Mouse (Mus musculus): ENCODE measurements at regions not wholly inside any gene's neighbourhood (a gene's known extent, or its start where the extent isn't known, plus 50 kb on each side); places are given as distances from the start of the nearest gene placed in this dataset.

- Histone ChIP-seq H3K27me3 (ENCODE audit: insufficient read depth, low read length) (no peaks in the 10 kb centered on the region), H3K36me3 (ENCODE audit: insufficient read depth, low read length) (no peaks in the 10 kb centered on the region), H3K4me1 (replicated peaks; ENCODE audit: low read depth, low read length) (no peaks in the 10 kb centered on the region), H3K9me3 (ENCODE audit: low read length) (no peaks in the 10 kb centered on the region), H3K4me3 (replicated peaks; ENCODE audit: low read length) (no peak overlapping the region)
- TF ChIP-seq CTCF (conservative IDR thresholded peaks at IDR 0.05; ENCODE audit: low read length) (no peak), POU5F1 (IDR thresholded peaks at IDR 0.05; ENCODE audit: borderline replicate concordance, low read length) (no peak), NANOG (IDR thresholded peaks at IDR 0.05; ENCODE audit: borderline replicate concordance, low read length) (no peak)
Observed at GRCm38 (mm10) chr4:55762389-55762788, 230.1 kb upstream of the Klf4 start.

DNA sequence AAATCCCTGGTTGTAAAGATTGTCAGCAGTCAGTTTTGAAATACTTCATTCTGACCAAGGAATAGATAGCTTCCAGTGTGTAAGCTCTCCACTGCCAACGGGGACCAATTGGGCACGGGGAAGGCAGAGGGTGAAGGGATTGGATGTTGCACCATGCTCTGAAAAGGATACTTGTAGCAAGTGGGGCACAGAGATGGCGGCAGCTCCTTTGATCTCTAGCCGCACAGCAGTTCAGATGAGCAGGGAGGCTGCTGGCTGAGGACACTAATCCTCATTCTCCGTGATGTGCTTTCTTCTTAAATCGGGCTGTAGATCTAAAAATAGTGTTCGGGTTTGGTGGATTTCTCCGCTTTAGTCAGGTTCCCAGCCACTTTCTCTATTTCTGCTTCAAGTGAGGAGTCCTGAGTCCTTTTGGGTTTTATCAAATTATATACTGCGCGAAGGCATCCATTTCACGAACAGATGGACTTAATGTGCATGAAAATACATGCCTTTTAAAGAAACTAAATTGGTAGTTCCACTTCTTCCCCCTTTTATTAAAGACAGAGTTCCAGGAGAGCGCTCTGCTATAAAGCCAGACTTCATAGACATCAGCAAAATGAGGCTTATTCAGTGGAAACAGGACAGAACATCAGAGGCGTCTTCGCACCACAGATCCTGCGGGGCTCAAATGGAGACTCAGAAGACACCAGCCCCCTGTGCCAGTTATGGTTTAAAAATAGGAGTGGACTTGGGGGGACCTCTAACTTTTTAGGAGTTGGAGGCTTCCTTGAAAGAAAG, 225.1 kb upstream of the Klf4 start:
- H3K36me3 ChIP-seq (ENCODE audit: insufficient read depth, low read length): no peaks in the 10 kb centered on the region
- TF ChIP-seq POU5F1 (IDR thresholded peaks at IDR 0.05; ENCODE audit: borderline replicate concordance, low read length) (no peak), NANOG (IDR thresholded peaks at IDR 0.05; ENCODE audit: borderline replicate concordance, low read length) (no peak), CTCF (conservative IDR thresholded peaks at IDR 0.05; ENCODE audit: low read length) (no peak)
- H3K4me1 ChIP-seq (replicated peaks; ENCODE audit: low read depth, low read length): no peaks in the 10 kb centered on the region
- H3K27me3 ChIP-seq (ENCODE audit: insufficient read depth, low read length): no peaks in the 10 kb centered on the region
- H3K4me3 ChIP-seq (replicated peaks; ENCODE audit: low read length): no peak overlapping the region
- no peaks in the 10 kb centered on the region for H3K9me3 ChIP-seq (ENCODE audit: low read length)

GRCm38 (mm10) chr4:55749949-55750600, 217.8 kb upstream of the Klf4 start:
- Histone ChIP-seq H3K27me3 (ENCODE audit: insufficient read depth, low read length) (no peaks in the 10 kb centered on the region), H3K4me3 (replicated peaks; ENCODE audit: low read length) (no peak overlapping the region), H3K4me1 (replicated peaks; ENCODE audit: low read depth, low read length) (no peaks in the 10 kb centered on the region), H3K9me3 (ENCODE audit: low read length) (no peaks in the 10 kb centered on the region), H3K36me3 (ENCODE audit: insufficient read depth, low read length) (no peaks in the 10 kb centered on the region)
- TF ChIP-seq CTCF (conservative IDR thresholded peaks at IDR 0.05; ENCODE audit: low read length) (no peak), POU5F1 (IDR thresholded peaks at IDR 0.05; ENCODE audit: borderline replicate concordance, low read length) (no peak), NANOG (IDR thresholded peaks at IDR 0.05; ENCODE audit: borderline replicate concordance, low read length) (no peak)

DNA sequence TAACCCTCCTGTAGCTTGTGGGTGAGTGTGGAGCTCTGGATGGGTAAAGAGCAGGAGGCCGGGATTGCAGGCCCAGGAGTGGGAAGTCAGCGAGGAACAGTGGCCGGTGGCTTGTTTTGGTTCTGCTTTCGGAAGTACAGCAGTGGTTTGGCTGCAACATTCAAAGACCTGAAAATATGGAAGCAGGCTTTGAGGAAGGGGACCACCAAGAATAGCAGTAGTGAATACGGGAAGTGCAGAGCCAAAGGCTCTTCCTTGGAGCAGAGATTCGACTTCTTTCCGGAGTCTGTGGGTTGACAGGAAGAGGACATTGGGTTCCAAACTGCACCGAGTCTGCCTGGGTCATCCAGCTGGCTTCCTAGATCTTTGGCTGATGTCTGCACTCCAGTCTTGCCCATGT, 209.1 kb upstream of the Klf4 start:
- H3K4me1 ChIP-seq (replicated peaks; ENCODE audit: low read depth, low read length): no peaks in the 10 kb centered on the region
- no peaks in the 10 kb centered on the region for H3K27me3 ChIP-seq (ENCODE audit: insufficient read depth, low read length)
- H3K36me3 ChIP-seq (ENCODE audit: insufficient read depth, low read length): no peaks in the 10 kb centered on the region
- H3K4me3 ChIP-seq (replicated peaks; ENCODE audit: low read length): no peak overlapping the region
- H3K9me3 ChIP-seq (ENCODE audit: low read length): no peaks in the 10 kb centered on the region
- no peak for TF ChIP-seq POU5F1 (IDR thresholded peaks at IDR 0.05; ENCODE audit: borderline replicate concordance, low read length)
- no peak for TF ChIP-seq CTCF (conservative IDR thresholded peaks at IDR 0.05; ENCODE audit: low read length)
- TF ChIP-seq NANOG (IDR thresholded peaks at IDR 0.05; ENCODE audit: borderline replicate concordance, low read length): no peak

- H3K36me3 ChIP-seq (ENCODE audit: insufficient read depth, low read length): no peaks in the 10 kb centered on the region
- H3K4me1 ChIP-seq (replicated peaks; ENCODE audit: low read depth, low read length): no peaks in the 10 kb centered on the region
- TF ChIP-seq NANOG (IDR thresholded peaks at IDR 0.05; ENCODE audit: borderline replicate concordance, low read length) (no peak), CTCF (conservative IDR thresholded peaks at IDR 0.05; ENCODE audit: low read length) (no peak), POU5F1 (IDR thresholded peaks at IDR 0.05; ENCODE audit: borderline replicate concordance, low read length) (no peak)
- no peak overlapping the region for H3K4me3 ChIP-seq (replicated peaks; ENCODE audit: low read length)
- H3K27me3 ChIP-seq (ENCODE audit: insufficient read depth, low read length): no peaks in the 10 kb centered on the region
- no peaks in the 10 kb centered on the region for H3K9me3 ChIP-seq (ENCODE audit: low read length)
Observed at GRCm38 (mm10) chr4:55740062-55740461, 207.8 kb upstream of the Klf4 start.

DNA sequence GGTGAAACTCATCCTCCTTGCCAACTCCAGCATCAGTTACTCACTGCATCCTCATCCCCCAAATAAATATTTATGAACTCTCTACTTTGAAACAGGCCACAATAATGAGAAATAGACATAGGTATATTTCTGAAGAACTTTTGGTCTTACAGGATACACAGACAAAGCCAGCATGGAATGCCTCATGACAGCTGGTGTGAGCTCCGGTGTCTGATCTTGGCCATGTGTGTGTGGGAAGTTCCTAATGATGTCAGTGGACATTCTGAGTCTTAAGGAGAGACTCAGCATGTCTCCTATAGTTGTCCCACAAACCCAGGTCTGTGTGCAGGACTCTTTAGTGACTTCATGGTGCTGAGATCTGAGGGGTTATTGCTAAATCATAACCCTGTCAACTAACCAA, 206.4 kb upstream of the Klf4 start:
- no peaks in the 10 kb centered on the region for H3K36me3 ChIP-seq (ENCODE audit: insufficient read depth, low read length)
- no peaks in the 10 kb centered on the region for H3K27me3 ChIP-seq (ENCODE audit: insufficient read depth, low read length)
- TF ChIP-seq CTCF (conservative IDR thresholded peaks at IDR 0.05; ENCODE audit: low read length) (no peak), NANOG (IDR thresholded peaks at IDR 0.05; ENCODE audit: borderline replicate concordance, low read length) (no peak), POU5F1 (IDR thresholded peaks at IDR 0.05; ENCODE audit: borderline replicate concordance, low read length) (no peak)
- H3K4me3 ChIP-seq (replicated peaks; ENCODE audit: low read length): no peak overlapping the region
- H3K9me3 ChIP-seq (ENCODE audit: low read length): no peaks in the 10 kb centered on the region
- H3K4me1 ChIP-seq (replicated peaks; ENCODE audit: low read depth, low read length): no peaks in the 10 kb centered on the region

DNA sequence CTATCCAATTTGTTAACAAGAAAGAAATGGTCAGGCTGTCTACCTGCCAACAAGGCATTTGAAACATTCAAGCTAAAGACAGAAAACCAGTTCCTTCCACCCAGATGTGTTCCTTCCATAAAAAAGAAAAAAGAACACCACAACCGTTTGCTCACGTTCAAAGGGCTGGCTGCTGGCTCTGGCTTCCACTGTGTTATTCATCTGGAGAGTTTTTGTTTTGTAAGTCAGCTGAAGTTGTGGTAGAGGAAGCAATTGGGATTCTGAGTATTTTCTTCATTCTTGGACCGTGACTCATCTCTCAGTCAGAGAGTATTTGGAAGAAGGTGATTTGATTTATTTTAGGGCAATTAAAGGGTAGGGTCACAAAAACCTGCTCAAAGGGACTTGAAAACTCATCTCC, 203.2 kb upstream of the Klf4 start:
- H3K27me3 ChIP-seq (ENCODE audit: insufficient read depth, low read length): no peaks in the 10 kb centered on the region
- H3K4me3 ChIP-seq (replicated peaks; ENCODE audit: low read length): no peak overlapping the region
- no peaks in the 10 kb centered on the region for H3K9me3 ChIP-seq (ENCODE audit: low read length)
- no peak for TF ChIP-seq NANOG (IDR thresholded peaks at IDR 0.05; ENCODE audit: borderline replicate concordance, low read length)
- TF ChIP-seq CTCF (conservative IDR thresholded peaks at IDR 0.05; ENCODE audit: low read length): no peak
- TF ChIP-seq POU5F1 (IDR thresholded peaks at IDR 0.05; ENCODE audit: borderline replicate concordance, low read length): no peak
- no peaks in the 10 kb centered on the region for H3K36me3 ChIP-seq (ENCODE audit: insufficient read depth, low read length)
- no peaks in the 10 kb centered on the region for H3K4me1 ChIP-seq (replicated peaks; ENCODE audit: low read depth, low read length)

DNA sequence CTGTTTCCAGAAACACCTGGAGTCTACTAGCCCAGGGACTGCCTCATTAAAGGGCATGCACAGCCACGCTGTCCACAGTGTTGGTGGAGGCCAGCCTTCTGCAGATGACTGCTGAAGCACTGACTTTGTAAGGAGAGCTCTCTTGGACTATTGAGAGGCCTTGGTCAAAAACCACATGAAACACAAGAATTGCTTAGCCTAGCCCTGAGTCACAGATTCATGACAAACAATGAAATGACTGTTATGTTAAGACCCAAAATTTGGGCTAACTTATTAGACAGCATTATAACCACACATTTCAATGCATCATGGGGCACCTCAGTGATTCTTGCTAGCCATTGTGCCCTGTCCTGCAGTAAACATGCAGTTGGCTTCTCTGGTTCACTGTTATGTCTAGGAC, 202.1 kb upstream of the Klf4 start:
- no peaks in the 10 kb centered on the region for H3K36me3 ChIP-seq (ENCODE audit: insufficient read depth, low read length)
- no peak overlapping the region for H3K4me3 ChIP-seq (replicated peaks; ENCODE audit: low read length)
- TF ChIP-seq NANOG (IDR thresholded peaks at IDR 0.05; ENCODE audit: borderline replicate concordance, low read length) (no peak), CTCF (conservative IDR thresholded peaks at IDR 0.05; ENCODE audit: low read length) (no peak), POU5F1 (IDR thresholded peaks at IDR 0.05; ENCODE audit: borderline replicate concordance, low read length) (no peak)
- H3K9me3 ChIP-seq (ENCODE audit: low read length): no peaks in the 10 kb centered on the region
- no peaks in the 10 kb centered on the region for H3K27me3 ChIP-seq (ENCODE audit: insufficient read depth, low read length)
- H3K4me1 ChIP-seq (replicated peaks; ENCODE audit: low read depth, low read length): no peaks in the 10 kb centered on the region

All from E14TG2a.4 (cell line).